Mouse (Mus musculus) testis, adult 2 months (tissue): ENCODE data around the gene Tmtc1.

ENCODE experiments used
- CTCF ChIP-seq: fragments of 200-500 bp; IDR thresholded peaks from 2 replicates; pipeline ENCODE4 v1.5.1; 2012; ENCODE audit warnings: low read depth, mild to moderate bottlenecking, inconsistent platforms, low read length, moderate library complexity; ENCODE audit not compliant: control insufficient read depth, insufficient read depth, insufficient replicate concordance
- POLR2A ChIP-seq: fragments of 200-500 bp; IDR thresholded peaks from 2 replicates; pipeline ENCODE4 v1.6.1; 2012; ENCODE audit warnings: low read depth, mild to moderate bottlenecking, inconsistent platforms, low read length, moderate library complexity; ENCODE audit not compliant: control insufficient read depth

DNA sequence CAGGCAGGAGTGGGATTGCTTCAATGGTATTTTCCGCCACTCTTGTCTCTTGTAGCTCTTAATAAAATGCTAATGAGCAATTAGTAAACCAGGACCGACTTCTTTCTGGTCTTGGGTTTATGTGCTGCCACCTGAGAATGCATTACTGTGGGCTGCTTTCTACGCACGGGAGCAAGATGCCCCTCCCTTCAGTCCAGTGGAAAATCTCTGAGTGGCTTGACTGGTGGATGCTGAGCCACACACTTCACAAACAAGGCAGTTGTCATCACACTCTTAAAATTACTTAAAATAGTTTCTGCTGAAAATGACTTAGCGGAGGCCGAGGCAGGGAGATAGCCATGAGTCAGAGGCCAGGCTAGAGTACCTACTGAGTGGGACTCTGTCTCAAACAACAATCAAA, 116.1 kb downstream of the Tmtc1 start:
- no peak for TF ChIP-seq POLR2A
- no peak for TF ChIP-seq CTCF
